Mouse (Mus musculus) heart, adult 2 months (tissue): ENCODE measurements around the gene Wdcp.

ENCODE experiments used
- CTCF ChIP-seq: fragments of 200-600 bp; IDR thresholded peaks from 2 replicates; pipeline ENCODE4 v1.8.1; 2022; ENCODE audit warnings: antibody characterized with exemption, mild to moderate bottlenecking, moderate library complexity
- EP300 ChIP-seq: fragments of 200-500 bp; IDR thresholded peaks from 2 replicates; pipeline ENCODE4 v1.6.1; 2011; ENCODE audit warnings: low read depth, low read length, control low read depth; ENCODE audit not compliant: insufficient read depth

GRCm38 (mm10) chr12:4842890-4843597 is at the start of gene Wdcp:
- no peak for TF ChIP-seq CTCF
- TF ChIP-seq EP300, result no peak
